Mouse (Mus musculus): ENCODE results near the gene Syt12. TPM values are rescaled to one million over a fixed set of nuclear protein-coding genes. Genes with fewer than 3 reads are reported as not detected.

Syt12 gene
- polyA plus RNA-seq, 1 experiment: 24.6 TPM

- Histone ChIP-seq H3K4me1 (ENCODE audit: control insufficient read depth, insufficient read depth, low read length) (no peaks in the 10 kb centered on the region), H3K4me3 (ENCODE audit: insufficient read depth, low read length) (no peak overlapping the region), H3K27ac (ENCODE audit: insufficient read depth, low read length) (no peak overlapping the region)
- TF ChIP-seq POLR2A (IDR thresholded peaks at IDR 0.05; ENCODE audit: extremely low read depth, insufficient read depth, low read length): no peak
These were observed 25.3 kb downstream of the Syt12 start for GRCm38 (mm10) chr19:4451965-4452364.

- TF ChIP-seq CTCF (IDR thresholded peaks at IDR 0.05; ENCODE audit: extremely low read depth, insufficient read depth, low read length) (no peak), POLR2A (IDR thresholded peaks at IDR 0.05; ENCODE audit: extremely low read depth, insufficient read depth, low read length) (no peak)
- no peak overlapping the region for H3K4me3 ChIP-seq (ENCODE audit: insufficient read depth, low read length)
These were observed 26.1 kb downstream of the Syt12 start for GRCm38 (mm10) chr19:4451098-4451497.

GRCm38 (mm10) chr19:4450666-4451065 lies 26.6 kb downstream of the Syt12 start:
- TF ChIP-seq POLR2A (IDR thresholded peaks at IDR 0.05; ENCODE audit: extremely low read depth, insufficient read depth, low read length) (no peak), CTCF (IDR thresholded peaks at IDR 0.05; ENCODE audit: extremely low read depth, insufficient read depth, low read length) (no peak)
- Histone ChIP-seq H3K4me1 (ENCODE audit: control insufficient read depth, insufficient read depth, low read length) (no peaks in the 10 kb centered on the region), H3K27ac (ENCODE audit: insufficient read depth, low read length) (no peak overlapping the region), H3K4me3 (ENCODE audit: insufficient read depth, low read length) (no peak overlapping the region)

More at GRCm38 (mm10) chr19:4451098-4451497, 26.1 kb downstream of the Syt12 start:
- Histone ChIP-seq H3K27ac (ENCODE audit: insufficient read depth, low read length) (no peak overlapping the region), H3K4me1 (ENCODE audit: control insufficient read depth, insufficient read depth, low read length) (no peaks in the 10 kb centered on the region)

DNA sequence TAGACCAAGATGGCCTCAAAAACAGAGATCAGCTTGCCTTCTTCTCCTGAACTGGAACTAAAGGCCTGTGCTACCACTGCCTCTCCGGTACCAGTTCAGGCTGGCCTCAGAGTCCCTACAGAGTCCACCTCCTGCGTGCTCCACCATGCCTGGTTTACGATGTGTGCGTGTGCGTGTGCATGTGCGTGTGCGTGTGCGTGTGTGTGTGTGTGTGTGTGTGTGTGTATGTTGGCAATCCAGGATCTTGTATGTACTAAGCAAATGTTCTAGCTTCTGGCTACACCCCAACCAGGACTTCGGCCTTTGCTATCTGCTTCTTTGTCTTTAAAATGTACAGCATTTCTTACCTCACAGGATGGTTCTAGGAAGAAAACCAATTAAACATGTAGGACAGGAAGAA lies 28.0 kb downstream of the Syt12 start:
- H3K4me3 ChIP-seq (ENCODE audit: insufficient read depth, low read length): no peak overlapping the region
- no peaks in the 10 kb centered on the region for H3K4me1 ChIP-seq (ENCODE audit: control insufficient read depth, insufficient read depth, low read length)
- no peak overlapping the region for H3K27ac ChIP-seq (ENCODE audit: insufficient read depth, low read length)
- TF ChIP-seq CTCF (IDR thresholded peaks at IDR 0.05; ENCODE audit: extremely low read depth, insufficient read depth, low read length) (no peak), POLR2A (IDR thresholded peaks at IDR 0.05; ENCODE audit: extremely low read depth, insufficient read depth, low read length) (no peak)

DNA sequence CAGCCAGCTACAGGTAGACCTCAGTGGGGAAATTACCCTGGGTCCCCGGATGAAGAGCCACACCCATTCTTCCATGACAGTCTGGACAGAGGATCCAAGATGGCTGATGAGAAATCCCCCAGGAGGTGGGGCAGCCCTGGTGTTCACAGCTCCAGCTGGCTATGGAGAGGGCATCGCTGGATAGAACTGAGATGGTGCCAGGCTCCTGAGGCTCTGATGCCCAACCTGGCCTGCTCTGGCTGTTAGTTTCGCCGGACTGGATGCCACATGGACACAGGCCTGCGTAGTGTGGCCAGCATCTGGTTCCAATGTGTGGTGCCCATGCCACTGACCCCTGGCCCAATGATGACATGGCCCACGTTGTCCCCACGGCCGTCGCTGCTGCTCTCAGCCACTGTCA lies 29.8 kb downstream of the Syt12 start:
- Histone ChIP-seq H3K4me3 (ENCODE audit: insufficient read depth, low read length) (no peak overlapping the region), H3K27ac (ENCODE audit: insufficient read depth, low read length) (no peak overlapping the region), H3K4me1 (ENCODE audit: control insufficient read depth, insufficient read depth, low read length) (no peaks in the 10 kb centered on the region)
- no peak for TF ChIP-seq POLR2A (IDR thresholded peaks at IDR 0.05; ENCODE audit: extremely low read depth, insufficient read depth, low read length)
- TF ChIP-seq CTCF (IDR thresholded peaks at IDR 0.05; ENCODE audit: extremely low read depth, insufficient read depth, low read length): no peak

GRCm38 (mm10) chr19:4446661-4447420 lies 30.4 kb downstream of the Syt12 start:
- Histone ChIP-seq H3K4me1 (ENCODE audit: control insufficient read depth, insufficient read depth, low read length) (no peaks in the 10 kb centered on the region), H3K27ac (ENCODE audit: insufficient read depth, low read length) (no peak overlapping the region), H3K4me3 (ENCODE audit: insufficient read depth, low read length) (no peak overlapping the region)
- TF ChIP-seq POLR2A (IDR thresholded peaks at IDR 0.05; ENCODE audit: extremely low read depth, insufficient read depth, low read length): no peak
- TF ChIP-seq CTCF (IDR thresholded peaks at IDR 0.05; ENCODE audit: extremely low read depth, insufficient read depth, low read length): no peak

GRCm38 (mm10) chr19:4442408-4442807 lies 34.8 kb downstream of the Syt12 start:
- no peak for TF ChIP-seq POLR2A (IDR thresholded peaks at IDR 0.05; ENCODE audit: extremely low read depth, insufficient read depth, low read length)
- TF ChIP-seq CTCF (IDR thresholded peaks at IDR 0.05; ENCODE audit: extremely low read depth, insufficient read depth, low read length): peak; percentile 68
- no peak overlapping the region for H3K27ac ChIP-seq (ENCODE audit: insufficient read depth, low read length)
- no peak overlapping the region for H3K4me3 ChIP-seq (ENCODE audit: insufficient read depth, low read length)

GRCm38 (mm10) chr19:4441621-4442161 lies 35.6 kb downstream of the Syt12 start:
- no peak for TF ChIP-seq POLR2A (IDR thresholded peaks at IDR 0.05; ENCODE audit: extremely low read depth, insufficient read depth, low read length)
- TF ChIP-seq CTCF (IDR thresholded peaks at IDR 0.05; ENCODE audit: extremely low read depth, insufficient read depth, low read length): no peak
- Histone ChIP-seq H3K27ac (ENCODE audit: insufficient read depth, low read length) (no peak overlapping the region), H3K4me3 (ENCODE audit: insufficient read depth, low read length) (no peak overlapping the region), H3K4me1 (ENCODE audit: control insufficient read depth, insufficient read depth, low read length) (no peaks in the 10 kb centered on the region)

More at GRCm38 (mm10) chr19:4442408-4442807, 34.8 kb downstream of the Syt12 start:
- no peaks in the 10 kb centered on the region for H3K4me1 ChIP-seq (ENCODE audit: control insufficient read depth, insufficient read depth, low read length)

- Histone ChIP-seq H3K4me3 (ENCODE audit: insufficient read depth, low read length) (no peak overlapping the region), H3K27ac (ENCODE audit: insufficient read depth, low read length) (no peak overlapping the region), H3K4me1 (ENCODE audit: control insufficient read depth, insufficient read depth, low read length) (no peaks in the 10 kb centered on the region)
- peak; percentile 51; the same call in 1 of the 2 replicates for TF ChIP-seq CTCF (IDR thresholded peaks at IDR 0.05; ENCODE audit: extremely low read depth, insufficient read depth, low read length)
- no peak for TF ChIP-seq POLR2A (IDR thresholded peaks at IDR 0.05; ENCODE audit: extremely low read depth, insufficient read depth, low read length)
These were observed 36.1 kb downstream of the Syt12 start for GRCm38 (mm10) chr19:4441090-4441591.

DNA sequence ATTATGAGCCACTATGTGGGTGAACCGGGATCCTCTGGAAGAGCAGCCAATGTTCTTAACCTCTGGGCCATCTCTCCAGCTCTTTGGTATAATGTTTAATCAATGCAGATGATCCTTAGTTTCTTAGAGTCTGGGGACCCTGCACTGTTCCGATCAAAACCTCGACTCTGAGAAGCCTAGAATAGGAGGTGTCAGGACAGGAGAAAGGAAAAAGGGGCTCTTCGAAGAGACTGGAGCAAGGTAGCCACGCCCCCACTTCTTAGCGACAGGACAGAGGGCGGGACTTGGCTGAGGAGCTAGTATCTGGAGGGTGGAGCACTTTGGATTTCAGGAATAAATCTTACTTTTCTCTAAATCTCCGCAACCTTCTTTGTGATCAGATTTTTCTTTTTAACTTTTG lies 37.0 kb downstream of the Syt12 start:
- Histone ChIP-seq H3K4me3 (ENCODE audit: insufficient read depth, low read length) (no peak overlapping the region), H3K27ac (ENCODE audit: insufficient read depth, low read length) (no peak overlapping the region), H3K4me1 (ENCODE audit: control insufficient read depth, insufficient read depth, low read length) (no peaks in the 10 kb centered on the region)
- TF ChIP-seq POLR2A (IDR thresholded peaks at IDR 0.05; ENCODE audit: extremely low read depth, insufficient read depth, low read length) (no peak), CTCF (IDR thresholded peaks at IDR 0.05; ENCODE audit: extremely low read depth, insufficient read depth, low read length) (no peak)

Measured in cortical plate, adult 2 months (tissue).